Mouse (Mus musculus) intestine, embryonic 16.5 days (tissue): ENCODE measurements around the gene Agk. TPM values are rescaled to one million over a fixed set of nuclear protein-coding genes. Genes with fewer than 3 reads are reported as not detected.

Experiments
- ATAC-seq: fragments of 200-750 bp; cut with Nextera tagmentation; 2 replicates; pipeline ENCODE4 v1.8.0; 2017; ENCODE audit warnings: moderate TSS enrichment, moderate library complexity
- H3K27ac ChIP-seq: fragments of 300-500 bp; sonication (generic); 2 replicates; pipeline ENCODE4 v1.5.1; 2014; ENCODE audit warnings: mild to moderate bottlenecking, low read length
- H3K27me3 ChIP-seq: fragments of 300-500 bp; sonication (generic); replicated peaks from 2 replicates; pipeline ENCODE4 v1.6.1; 2014; ENCODE audit warnings: low read length, control low read depth, mixed read lengths; ENCODE audit not compliant: control insufficient read depth, insufficient read depth
- H3K36me3 ChIP-seq: fragments of 300-500 bp; sonication (generic); 2 replicates; pipeline ENCODE4 v1.6.1; 2014; ENCODE audit warnings: low read length, control low read depth; ENCODE audit not compliant: control insufficient read depth, insufficient read depth
- H3K4me1 ChIP-seq: fragments of 300-500 bp; sonication (generic); 2 replicates; pipeline ENCODE4 v1.6.1; 2014; ENCODE audit warnings: low read length, control low read depth, mixed read lengths; ENCODE audit not compliant: control insufficient read depth, insufficient read depth
- H3K4me2 ChIP-seq: fragments of 300-500 bp; sonication (generic); 2 replicates; pipeline ENCODE4 v1.6.1; 2014; ENCODE audit warnings: low read depth, low read length, control low read depth
- H3K4me3 ChIP-seq: fragments of 300-500 bp; sonication (generic); 2 replicates; pipeline ENCODE4 v1.5.1; 2014; ENCODE audit warnings: mild to moderate bottlenecking, low read length
- H3K9ac ChIP-seq: fragments of 300-500 bp; sonication (generic); 2 replicates; pipeline ENCODE4 v1.6.1; 2014; ENCODE audit warnings: low read depth, low read length
- H3K9me3 ChIP-seq: fragments of 300-500 bp; sonication (generic); 2 replicates; pipeline ENCODE4 v1.6.1; 2016; ENCODE audit warnings: low read length, control low read depth; ENCODE audit not compliant: control insufficient read depth
- WGBS: fragments of 180-500 bp; shearing (Covaris S2); extraction: QIAGEN DNeasy Blood & Tissue Kit; methylation state at CpG from one replicate; pipeline ENCODE4 v1.1.7; 2014; 5-methylcytosine and 5-hydroxymethylcytosine counted together
- polyA plus RNA-seq: library from polyadenylated mRNA; unstranded; fragments of >200 nt; fragmentation: Nextera tagmentation; extraction: Ambion mirVana; gene quantifications from 2 replicates; pipeline ENCODE4 v1.2.1, GENCODE M21; 2015

Agk gene
- polyA plus RNA-seq, 1 experiment from 2014 or later = 32.9 TPM

- Histone ChIP-seq H3K27ac (peak overlapping the region; percentile 16; the same call in 1 of the 2 replicates), H3K4me3 (no peak overlapping the region), H3K36me3 (no peaks in the 10 kb centered on the region; the same call in 1 of the 2 replicates), H3K9ac (no peak overlapping the region), H3K9me3 (no peaks in the 10 kb centered on the region), H3K27me3 (no peaks in the 10 kb centered on the region), H3K4me1 (peaks cover 3% of the 10 kb centered on the region; the same call in 1 of the 2 replicates), H3K4me2 (no peak overlapping the region)
- WGBS = 42% methylated on average over 1 of the region's 1 CpGs
- no peak; the same call in 1 of the 2 replicates for ATAC-seq
Measured at GRCm38 (mm10) chr6:40347772-40348111, 22.8 kb downstream of the Agk start.

- no peaks in the 10 kb centered on the region for H3K27me3 ChIP-seq
- H3K27ac ChIP-seq = no peak overlapping the region
- peaks cover 3% of the 10 kb centered on the region; the same call in 1 of the 2 replicates for H3K4me1 ChIP-seq
- no peak overlapping the region for H3K4me2 ChIP-seq
- no peaks in the 10 kb centered on the region for H3K9me3 ChIP-seq
- ATAC-seq = no peak
- no peak overlapping the region for H3K4me3 ChIP-seq
- no peaks in the 10 kb centered on the region; the same call in 1 of the 2 replicates for H3K36me3 ChIP-seq
- no peak overlapping the region for H3K9ac ChIP-seq
Measured at GRCm38 (mm10) chr6:40350041-40350440, 25.1 kb downstream of the Agk start.

- Histone ChIP-seq H3K4me2 (no peak overlapping the region), H3K9me3 (no peaks in the 10 kb centered on the region), H3K36me3 (no peaks in the 10 kb centered on the region; the same call in 1 of the 2 replicates), H3K4me3 (no peak overlapping the region), H3K4me1 (peaks cover 3% of the 10 kb centered on the region; the same call in 1 of the 2 replicates), H3K9ac (no peak overlapping the region), H3K27me3 (no peaks in the 10 kb centered on the region), H3K27ac (no peak overlapping the region)
- no peak for ATAC-seq
Measured at GRCm38 (mm10) chr6:40350856-40351255, 25.9 kb downstream of the Agk start.

GRCm38 (mm10) chr6:40353360-40353759 is 28.4 kb downstream of the Agk start:
- H3K27ac ChIP-seq = no peak overlapping the region
- H3K4me2 ChIP-seq = no peak overlapping the region
- no peak overlapping the region for H3K4me3 ChIP-seq
- WGBS = 89% methylated on average over 7 of the region's 7 CpGs
- H3K36me3 ChIP-seq = no peaks in the 10 kb centered on the region; the same call in 1 of the 2 replicates
- H3K9me3 ChIP-seq = no peaks in the 10 kb centered on the region
- ATAC-seq = no peak
- H3K4me1 ChIP-seq = no peaks in the 10 kb centered on the region
- H3K27me3 ChIP-seq = no peaks in the 10 kb centered on the region
- no peak overlapping the region for H3K9ac ChIP-seq

GRCm38 (mm10) chr6:40371031-40371430 is 46.1 kb downstream of the Agk start:
- Histone ChIP-seq H3K4me2 (no peak overlapping the region), H3K36me3 (no peaks in the 10 kb centered on the region), H3K9ac (no peak overlapping the region), H3K4me1 (no peaks in the 10 kb centered on the region), H3K27ac (no peak overlapping the region), H3K27me3 (no peaks in the 10 kb centered on the region), H3K9me3 (no peaks in the 10 kb centered on the region), H3K4me3 (no peak overlapping the region)
- WGBS = 88% methylated on average over 6 of the region's 6 CpGs
- no peak; the same call in 1 of the 2 replicates for ATAC-seq

GRCm38 (mm10) chr6:40380181-40380580 is 55.2 kb downstream of the Agk start:
- Histone ChIP-seq H3K9ac (no peak overlapping the region), H3K4me2 (no peak overlapping the region), H3K27ac (no peak overlapping the region), H3K27me3 (no peaks in the 10 kb centered on the region), H3K4me1 (no peaks in the 10 kb centered on the region), H3K9me3 (no peaks in the 10 kb centered on the region), H3K4me3 (no peak overlapping the region), H3K36me3 (no peaks in the 10 kb centered on the region; the same call in none of the 2 replicates)
- ATAC-seq = no peak
- 81% methylated on average over 3 of the region's 3 CpGs for WGBS

GRCm38 (mm10) chr6:40381908-40382307 is 56.9 kb downstream of the Agk start:
- H3K27me3 ChIP-seq = no peaks in the 10 kb centered on the region
- H3K9me3 ChIP-seq = no peaks in the 10 kb centered on the region
- no peak for ATAC-seq
- H3K9ac ChIP-seq = no peak overlapping the region
- H3K4me1 ChIP-seq = no peaks in the 10 kb centered on the region
- H3K27ac ChIP-seq = no peak overlapping the region
- H3K4me2 ChIP-seq = no peak overlapping the region
- H3K36me3 ChIP-seq = no peaks in the 10 kb centered on the region; the same call in none of the 2 replicates
- WGBS = 80% methylated on average over 4 of the region's 4 CpGs
- no peak overlapping the region for H3K4me3 ChIP-seq

GRCm38 (mm10) chr6:40385682-40386081 is 60.7 kb downstream of the Agk start:
- Histone ChIP-seq H3K9ac (no peak overlapping the region), H3K27ac (no peak overlapping the region), H3K36me3 (no peaks in the 10 kb centered on the region; the same call in 1 of the 2 replicates), H3K27me3 (no peaks in the 10 kb centered on the region), H3K9me3 (no peaks in the 10 kb centered on the region), H3K4me1 (no peaks in the 10 kb centered on the region; the same call in 1 of the 2 replicates), H3K4me2 (no peak overlapping the region), H3K4me3 (no peak overlapping the region)
- ATAC-seq = no peak
- WGBS = 55% methylated on average over 3 of the region's 3 CpGs

- no peaks in the 10 kb centered on the region for H3K36me3 ChIP-seq
- no peak overlapping the region for H3K4me3 ChIP-seq
- no peak overlapping the region for H3K4me2 ChIP-seq
- H3K4me1 ChIP-seq = no peaks in the 10 kb centered on the region; the same call in 1 of the 2 replicates
- H3K9me3 ChIP-seq = no peaks in the 10 kb centered on the region
- WGBS = 70% methylated on average over 4 of the region's 4 CpGs
- H3K27me3 ChIP-seq = no peaks in the 10 kb centered on the region
- H3K27ac ChIP-seq = no peak overlapping the region
- ATAC-seq = no peak
- no peak overlapping the region for H3K9ac ChIP-seq
Measured at GRCm38 (mm10) chr6:40388660-40389059, 63.7 kb downstream of the Agk start.

- Histone ChIP-seq H3K4me2 (no peak overlapping the region), H3K36me3 (0 out of 2 replicates have a peak, but pooled peaks cover 2% of the 10 kb centered on the region), H3K27ac (no peak overlapping the region), H3K27me3 (no peaks in the 10 kb centered on the region), H3K9ac (no peak overlapping the region), H3K9me3 (no peaks in the 10 kb centered on the region), H3K4me3 (no peak overlapping the region), H3K4me1 (no peaks in the 10 kb centered on the region; the same call in 1 of the 2 replicates)
- WGBS = 79% methylated on average over 1 of the region's 1 CpGs
- ATAC-seq = no peak
Measured at GRCm38 (mm10) chr6:40390975-40391374, 66.0 kb downstream of the Agk start.
